Mouse (Mus musculus) liver, adult 2 months (tissue): ENCODE results near the gene F2rl1. TPM values are rescaled to one million over a fixed set of nuclear protein-coding genes. Genes with fewer than 3 reads are reported as not detected.
A peak's percentile ranks its signal among the peaks of the same experiment; 100 is the strongest.

Experiments
- DNase-seq: peaks from one replicate; pipeline ENCODE4 v3.0.0-alpha.2; 2011; ENCODE audit warnings: low read depth, low spot score; ENCODE audit errors: extremely low read depth
- H3K27ac ChIP-seq: fragments of 200-500 bp; replicated peaks from 2 replicates; pipeline ENCODE4 v1.5.1; 2012; ENCODE audit warnings: low read depth, mild to moderate bottlenecking, control low read depth, inconsistent platforms, low read length; ENCODE audit not compliant: insufficient read depth
- H3K27me3 ChIP-seq: fragments of 200-500 bp; 2 replicates; pipeline ENCODE4 v1.6.1; 2012; ENCODE audit warnings: mild to moderate bottlenecking, moderate library complexity, low read length, inconsistent platforms; ENCODE audit not compliant: control insufficient read depth, insufficient read depth
- H3K36me3 ChIP-seq: fragments of 200-500 bp; 2 replicates; pipeline ENCODE4 v1.6.1; 2012; ENCODE audit warnings: low read length, inconsistent platforms; ENCODE audit not compliant: control insufficient read depth, insufficient read depth
- H3K4me1 ChIP-seq: fragments of 200-500 bp; 2 replicates; pipeline ENCODE4 v1.6.1; 2011; ENCODE audit warnings: low read length; ENCODE audit not compliant: control insufficient read depth, insufficient read depth
- H3K4me3 ChIP-seq: fragments of 200-500 bp; 2 replicates; pipeline ENCODE4 v1.5.1; 2011; ENCODE audit warnings: low read depth, mild to moderate bottlenecking, control low read depth, low read length, moderate library complexity; ENCODE audit not compliant: insufficient read depth
- H3K79me2 ChIP-seq: fragments of 200-500 bp; 2 replicates; pipeline ENCODE4 v1.6.1; 2012; ENCODE audit warnings: inconsistent platforms, mild to moderate bottlenecking, low read length, moderate library complexity; ENCODE audit not compliant: control insufficient read depth, insufficient read depth
- H3K9ac ChIP-seq: fragments of 200-500 bp; 2 replicates; pipeline ENCODE4 v1.6.1; 2012; ENCODE audit warnings: low read depth, mild to moderate bottlenecking, control low read depth, inconsistent platforms, low read length
- CTCF ChIP-seq: fragments of 200-500 bp; IDR thresholded peaks from 2 replicates; pipeline ENCODE4 v1.5.1; 2011; ENCODE audit warnings: low read depth, low read length, control low read depth
- POLR2A ChIP-seq: fragments of 200-500 bp; IDR thresholded peaks from 2 replicates; pipeline ENCODE4 v1.6.1; 2011; ENCODE audit warnings: low read length, control low read depth; ENCODE audit not compliant: insufficient read depth; ENCODE audit errors: extremely low read depth
- WGBS: fragments of 180-500 bp; shearing (Covaris S2); methylation state at CpG from one replicate; pipeline ENCODE4 v1.1.7; 2018; 5-methylcytosine and 5-hydroxymethylcytosine counted together
- polyA plus RNA-seq: library from polyadenylated mRNA; depleted of rRNA; stranded (reverse); fragments of >200 nt; gene quantifications from 2 replicates; pipeline ENCODE4 v1.2.3, GENCODE M21; 2012
- total RNA-seq: library from RNA; depleted of rRNA; stranded (reverse); fragments of >200 nt; gene quantifications from 2 replicates; pipeline ENCODE4 v1.2.3, GENCODE M21; 2014

F2rl1 gene
- total and polyA plus RNA-seq, 2 experiments = 0.18 to 0.24 TPM

- no peak for DNase-seq
- Histone ChIP-seq H3K9ac (no peak overlapping the region), H3K4me3 (no peak overlapping the region), H3K27ac (no peak overlapping the region), H3K27me3 (no peaks in the 10 kb centered on the region), H3K36me3 (no peaks in the 10 kb centered on the region), H3K79me2 (no peaks in the 10 kb centered on the region), H3K4me1 (no peaks in the 10 kb centered on the region)
- WGBS = 65% methylated on average over 5 of the region's 5 CpGs
- TF ChIP-seq POLR2A = no peak
- no peak for TF ChIP-seq CTCF
Observed at GRCm38 (mm10) chr13:95484664-95485063, 40.4 kb downstream of the F2rl1 start.

GRCm38 (mm10) chr13:95481428-95481827 is 43.6 kb downstream of the F2rl1 start:
- peak; percentile 72 for TF ChIP-seq CTCF
- TF ChIP-seq POLR2A = no peak
- Histone ChIP-seq H3K4me1 (no peaks in the 10 kb centered on the region), H3K4me3 (no peak overlapping the region), H3K9ac (no peak overlapping the region), H3K27me3 (no peaks in the 10 kb centered on the region), H3K36me3 (no peaks in the 10 kb centered on the region), H3K27ac (no peak overlapping the region), H3K79me2 (no peaks in the 10 kb centered on the region)
- peak; percentile 48 for DNase-seq
- 9% methylated on average over 4 of the region's 4 CpGs for WGBS

- Histone ChIP-seq H3K4me3 (no peak within 1 kb of the TSS), H3K79me2 (no peaks in the 10 kb centered on the region), H3K4me1 (no peaks in the 10 kb centered on the region), H3K36me3 (no peaks in the 10 kb centered on the region), H3K27me3 (no peaks in the 10 kb centered on the region), H3K9ac (no peak within 1 kb of the TSS), H3K27ac (no peak within 1 kb of the TSS)
- WGBS = 89% methylated on average over 21 of the region's 21 CpGs
- no peak for DNase-seq
- TF ChIP-seq POLR2A (no peak), CTCF (no peak)
Observed at GRCm38 (mm10) chr13:95478671-95479413, 46.2 kb downstream of the F2rl1 start, which contains the start of gene S100z. S100z (minus strand) TSS chr13:95478721.

- H3K79me2 ChIP-seq = no peaks in the 10 kb centered on the region
- no peak overlapping the region for H3K27ac ChIP-seq
- TF ChIP-seq POLR2A = no peak
- no peak for TF ChIP-seq CTCF
- H3K4me3 ChIP-seq = no peak overlapping the region
- H3K27me3 ChIP-seq = no peaks in the 10 kb centered on the region
- no peaks in the 10 kb centered on the region for H3K4me1 ChIP-seq
- no peak overlapping the region for H3K9ac ChIP-seq
- H3K36me3 ChIP-seq = no peaks in the 10 kb centered on the region
- WGBS = 69% methylated on average over 6 of the region's 6 CpGs
- no peak for DNase-seq
Observed at GRCm38 (mm10) chr13:95477173-95477572, 47.9 kb downstream of the F2rl1 start.

GRCm38 (mm10) chr13:95475124-95475523 is 49.9 kb downstream of the F2rl1 start:
- TF ChIP-seq CTCF (no peak), POLR2A (no peak)
- H3K9ac ChIP-seq = no peak overlapping the region
- WGBS = 51% methylated on average over 7 of the region's 7 CpGs

GRCm38 (mm10) chr13:95474294-95474693 is 50.7 kb downstream of the F2rl1 start:
- no peak for DNase-seq
- no peaks in the 10 kb centered on the region for H3K79me2 ChIP-seq
- no peak overlapping the region for H3K9ac ChIP-seq
- no peaks in the 10 kb centered on the region for H3K36me3 ChIP-seq
- no peaks in the 10 kb centered on the region for H3K27me3 ChIP-seq
- TF ChIP-seq POLR2A (no peak), CTCF (no peak)
- no peak overlapping the region for H3K4me3 ChIP-seq
- H3K27ac ChIP-seq = no peak overlapping the region
- no peaks in the 10 kb centered on the region for H3K4me1 ChIP-seq
- WGBS = 78% methylated on average over 3 of the region's 3 CpGs

More at GRCm38 (mm10) chr13:95475124-95475523, 49.9 kb downstream of the F2rl1 start:
- Histone ChIP-seq H3K36me3 (no peaks in the 10 kb centered on the region), H3K4me1 (no peaks in the 10 kb centered on the region), H3K4me3 (no peak overlapping the region), H3K79me2 (no peaks in the 10 kb centered on the region), H3K27me3 (no peaks in the 10 kb centered on the region), H3K27ac (no peak overlapping the region)
- DNase-seq = no peak
